Mouse (Mus musculus) lung, postnatal 10 days (tissue): ENCODE measurements at regions not wholly inside any gene's neighbourhood (a gene's known extent, or its start where the extent isn't known, plus 50 kb on each side); places are given as distances from the start of the nearest gene placed in this dataset.
A peak's percentile ranks its signal among the peaks of the same experiment; 100 is the strongest.
"Not testable (repeated sequence)": the region's sequence is repeated elsewhere in the genome, so short reads cannot be mapped to it uniquely, and the experiment has no call there.

ENCODE experiments used
- DNase-seq: peaks from one replicate; pipeline ENCODE4 v3.0.0; 2021

GRCm38 (mm10) chr3:21149618-21150017, 782.6 kb upstream of the Agtr1b start:
- DNase-seq = no peak

GRCm38 (mm10) chr3:21128821-21129504, 762.0 kb upstream of the Agtr1b start:
- DNase-seq = no peak

- DNase-seq = no peak
Observed at GRCm38 (mm10) chr3:21126191-21126590, 759.2 kb upstream of the Agtr1b start.

- no peak for DNase-seq
Observed at GRCm38 (mm10) chr3:21118164-21118902, 751.4 kb upstream of the Agtr1b start.

GRCm38 (mm10) chr3:21111735-21112518, 745.0 kb upstream of the Agtr1b start:
- no peak for DNase-seq

- no peak for DNase-seq
Observed at GRCm38 (mm10) chr3:21090206-21090605, 723.2 kb upstream of the Agtr1b start.

GRCm38 (mm10) chr3:21086426-21086825, 719.4 kb upstream of the Agtr1b start:
- DNase-seq = no peak

GRCm38 (mm10) chr3:21077548-21077947, 710.6 kb upstream of the Agtr1b start:
- no peak for DNase-seq

GRCm38 (mm10) chr3:21053337-21053736, 686.4 kb upstream of the Agtr1b start:
- DNase-seq = not testable (repeated sequence)

GRCm38 (mm10) chr3:21049365-21049764, 682.4 kb upstream of the Agtr1b start:
- DNase-seq = not testable (repeated sequence)

GRCm38 (mm10) chr3:21045981-21046380, 679.0 kb upstream of the Agtr1b start:
- no peak for DNase-seq

- no peak for DNase-seq
Observed at GRCm38 (mm10) chr3:21025876-21026275, 658.9 kb upstream of the Agtr1b start.

GRCm38 (mm10) chr3:21020946-21021345, 654.0 kb upstream of the Agtr1b start:
- DNase-seq = no peak

GRCm38 (mm10) chr3:21020297-21020696, 653.3 kb upstream of the Agtr1b start:
- DNase-seq = no peak

GRCm38 (mm10) chr3:21009650-21010049, 642.7 kb upstream of the Agtr1b start:
- no peak for DNase-seq

- no peak for DNase-seq
Observed at GRCm38 (mm10) chr3:20998295-20998694, 631.3 kb upstream of the Agtr1b start.

GRCm38 (mm10) chr3:20989486-20989970, 622.6 kb upstream of the Agtr1b start:
- peak; percentile 2 for DNase-seq

GRCm38 (mm10) chr3:20986942-20987341, 620.0 kb upstream of the Agtr1b start:
- no peak for DNase-seq

GRCm38 (mm10) chr3:20986377-20986727, 619.4 kb upstream of the Agtr1b start:
- DNase-seq = peak; percentile 31

GRCm38 (mm10) chr3:20985682-20986376, 618.9 kb upstream of the Agtr1b start:
- DNase-seq = peak; percentile 11

- DNase-seq = no peak
Observed at GRCm38 (mm10) chr3:20984146-20984545, 617.2 kb upstream of the Agtr1b start.

GRCm38 (mm10) chr3:20973077-20973476, 606.1 kb upstream of the Agtr1b start:
- DNase-seq = no peak
